Mouse (Mus musculus) lung, adult 2 months (tissue): Measurements from ENCODE around the gene Csrp2.

Experiments used
- CTCF ChIP-seq: fragments of 200-500 bp; IDR thresholded peaks from 2 replicates; pipeline ENCODE4 v1.5.1; 2011; ENCODE audit warnings: mild to moderate bottlenecking, low read length, control low read depth; ENCODE audit not compliant: insufficient read depth
- POLR2A ChIP-seq: fragments of 200-500 bp; IDR thresholded peaks from 2 replicates; pipeline ENCODE4 v1.6.1; 2011; ENCODE audit warnings: low read depth, mild to moderate bottlenecking, control low read depth, low read length, borderline replicate concordance; ENCODE audit errors: extremely low read depth

DNA sequence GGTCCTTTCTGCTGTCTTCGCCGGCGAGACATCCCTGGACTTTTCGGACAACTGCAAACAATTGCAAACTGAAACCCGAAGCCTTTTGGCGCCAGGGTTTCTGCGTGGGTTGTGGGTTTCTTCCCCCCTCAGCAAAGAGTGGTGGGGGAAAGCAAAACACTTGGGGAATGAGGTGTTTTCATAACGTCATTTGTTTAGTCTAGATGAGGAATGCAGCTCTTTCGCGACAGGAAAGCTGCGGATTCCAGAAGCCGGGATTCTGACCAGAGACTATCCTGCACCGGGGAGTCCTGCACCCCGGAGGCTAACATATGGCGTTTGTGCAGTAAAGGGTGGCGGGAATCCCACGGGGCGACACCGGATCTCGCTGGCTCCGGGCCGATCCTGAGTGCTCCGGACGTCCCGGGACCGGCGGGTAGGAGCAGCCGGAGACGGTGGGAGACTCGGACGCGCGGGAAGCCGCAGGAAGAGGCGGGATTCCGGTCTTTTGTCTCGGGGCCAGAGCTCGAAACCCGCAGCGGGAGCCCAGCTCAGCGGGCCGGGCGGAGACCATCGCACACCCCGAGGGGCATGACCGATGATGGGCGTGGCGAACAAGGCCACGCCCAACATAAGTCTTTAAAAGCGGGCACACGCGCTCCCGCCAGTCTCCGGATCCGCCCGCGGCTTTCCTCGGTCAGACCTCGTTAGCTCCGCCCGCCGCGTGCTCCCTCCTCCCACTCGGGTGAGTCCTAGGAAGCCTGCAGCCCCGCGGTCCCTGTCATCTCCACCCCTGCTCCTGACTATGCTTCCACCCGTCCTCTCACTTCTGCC, at the start of gene Csrp2:
- no peak for TF ChIP-seq CTCF
- TF ChIP-seq POLR2A: peak; percentile 90; the same call in 1 of the 2 replicates
